Mouse (Mus musculus) right cerebral cortex, postnatal 25 days (tissue): Measurements from ENCODE around the gene Med18.
"Not testable (repeated sequence)": the region's sequence is repeated elsewhere in the genome, so short reads cannot be mapped to it uniquely, and the experiment has no call there.

Experiments
- DNase-seq: peaks from one replicate; pipeline ENCODE4 v3.0.0; 2022

Med18 gene

DNA sequence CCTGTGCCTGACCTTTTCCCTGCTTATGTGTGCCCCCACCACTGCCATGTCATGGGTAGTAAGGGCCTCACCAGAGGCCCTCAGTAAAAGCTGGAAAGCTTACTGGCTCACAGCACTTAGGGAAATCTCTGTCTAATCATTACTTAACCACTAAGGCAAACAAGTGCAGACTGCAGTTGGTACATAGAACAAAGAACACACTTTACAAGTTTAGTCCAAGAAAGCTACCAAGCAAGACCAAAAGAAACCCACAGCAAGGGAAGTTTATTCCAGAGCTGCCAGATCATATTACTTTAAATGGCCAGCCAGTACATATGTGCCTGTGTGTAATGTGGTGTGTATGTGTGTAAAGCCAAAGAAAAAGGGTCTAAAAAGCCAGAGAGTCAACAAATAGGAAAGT, 47.8 kb downstream of the Med18 start:
- no peak for DNase-seq

DNA sequence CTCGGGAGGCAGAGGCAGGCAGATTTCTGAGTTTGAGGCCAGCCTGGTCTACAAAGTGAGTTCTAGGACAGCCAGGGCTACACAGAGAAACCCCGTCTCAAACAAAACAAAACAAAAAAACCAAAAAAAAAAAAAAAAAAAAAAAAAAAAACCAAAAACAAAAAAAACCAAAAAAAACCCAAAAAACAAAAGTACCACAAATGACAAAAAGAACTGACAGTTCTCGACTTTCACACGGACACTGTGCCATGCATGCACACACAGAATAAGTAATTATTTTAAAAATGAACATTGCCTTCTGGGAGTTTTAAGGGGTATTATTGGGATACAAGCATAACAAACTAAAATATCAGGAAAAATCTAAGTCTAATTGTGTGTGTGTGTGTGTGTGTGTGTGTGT, 50.5 kb downstream of the Med18 start:
- not testable (repeated sequence) for DNase-seq

DNA sequence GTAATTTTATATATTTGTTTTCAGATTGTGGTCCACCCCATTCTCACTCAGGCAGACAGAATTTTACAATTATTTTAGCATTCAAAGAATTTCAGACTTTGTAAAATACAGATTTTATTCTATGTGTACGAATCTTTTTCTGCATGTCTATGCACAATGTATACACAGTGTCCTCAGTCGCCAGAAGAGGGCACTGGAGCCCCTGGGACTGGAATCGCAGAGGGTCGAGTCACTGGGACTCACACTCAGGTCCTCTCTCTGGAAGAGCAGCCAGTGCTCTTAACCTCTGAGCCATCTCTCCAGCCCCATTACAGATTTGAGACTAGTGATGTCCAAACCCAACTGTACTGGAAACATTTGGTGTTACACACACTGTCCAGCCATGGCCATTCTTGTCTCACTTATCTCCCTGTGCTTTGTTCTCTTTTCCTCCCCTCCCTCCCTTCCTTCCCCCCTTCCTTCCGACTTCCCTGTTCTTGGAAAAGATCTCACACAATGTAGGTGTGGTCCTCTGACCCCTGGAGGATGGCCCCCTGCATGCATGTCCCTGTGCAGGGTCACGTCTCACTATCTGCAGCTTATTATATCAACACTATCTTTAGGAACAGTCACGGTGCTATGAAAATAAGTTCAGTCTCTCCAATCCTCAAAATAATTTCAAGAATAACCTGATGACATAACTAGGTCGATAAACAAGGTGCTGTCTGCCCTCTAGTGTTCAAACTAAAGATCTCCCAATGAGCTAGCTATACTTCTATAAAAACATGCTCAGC, 52.2 kb downstream of the Med18 start:
- DNase-seq, result no peak

DNA sequence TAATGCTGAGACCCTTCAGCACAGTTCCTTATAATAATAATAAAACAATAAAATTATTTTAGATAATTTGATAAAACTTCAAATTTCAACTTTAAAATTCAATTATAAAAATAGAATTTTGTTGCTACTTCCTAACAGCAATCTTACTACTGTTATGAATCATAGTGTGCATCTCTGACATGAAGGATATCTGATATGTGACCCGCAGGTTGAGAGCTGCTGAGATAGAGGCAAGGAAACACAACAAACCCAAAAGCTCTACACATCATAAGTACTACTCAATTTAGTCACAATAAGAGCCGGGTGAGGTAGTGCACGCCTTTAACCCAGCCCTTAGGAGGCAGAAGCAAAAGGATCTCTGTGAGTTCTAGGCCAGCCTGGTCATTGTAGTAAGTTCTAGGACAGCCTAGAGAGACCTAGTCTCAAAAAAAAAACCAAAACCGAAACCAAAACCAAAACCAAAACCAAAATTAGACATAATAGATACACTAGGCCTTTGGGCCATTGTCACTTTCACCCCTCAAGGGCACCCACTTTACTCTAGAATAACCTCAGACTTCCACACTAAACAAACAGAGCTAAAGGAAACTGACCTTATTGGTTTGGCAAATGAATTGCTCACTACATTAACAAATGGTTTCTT, 54.0 kb downstream of the Med18 start:
- no peak for DNase-seq
